Mouse (Mus musculus): Measurements from ENCODE around the gene Pah.

Pah gene

GRCm38 (mm10) chr10:87503946-87504345 lies 17.6 kb upstream of the Pah start:
- peak in 1 of 2 experiments; percentile 11 for DNase-seq (ENCODE audit: low spot score in 2 of 2)

GRCm38 (mm10) chr10:87508581-87508980 lies 13.0 kb upstream of the Pah start:
- DNase-seq (ENCODE audit: low spot score in 2 of 2), result no peak

GRCm38 (mm10) chr10:87513052-87513451 lies 8.5 kb upstream of the Pah start:
- no peak for DNase-seq (ENCODE audit: low spot score in 2 of 2)

GRCm38 (mm10) chr10:87518585-87518984 lies 3.0 kb upstream of the Pah start:
- no peak for DNase-seq (ENCODE audit: low spot score in 2 of 2)

- DNase-seq (ENCODE audit: low spot score in 2 of 2), result no peak
Observed at GRCm38 (mm10) chr10:87520401-87521116, 1.0 kb upstream of the Pah start.

DNA sequence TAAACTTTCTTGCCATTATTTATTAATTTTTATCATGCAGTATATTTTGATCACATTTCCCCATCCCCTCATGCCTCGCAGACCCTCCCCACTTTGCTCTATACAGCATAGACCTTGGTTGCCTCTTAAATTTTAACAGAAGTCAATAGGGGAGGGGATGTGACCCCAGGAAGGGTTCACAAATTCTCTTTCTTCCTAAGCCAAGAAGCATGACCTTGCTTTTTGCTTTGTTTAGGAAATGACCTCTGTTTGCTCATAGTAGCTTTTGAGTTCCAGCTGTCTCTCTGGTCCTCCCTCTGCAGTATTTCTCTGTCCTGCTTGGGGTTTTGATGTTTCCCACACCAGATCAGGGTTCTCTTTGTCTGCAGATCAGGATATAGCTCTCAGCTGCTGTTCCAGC lies 12.6 kb downstream of the Pah start:
- DNase-seq (ENCODE audit: low spot score in 2 of 2), result no peak

GRCm38 (mm10) chr10:87545759-87546158 lies 24.2 kb downstream of the Pah start:
- no peak for DNase-seq (ENCODE audit: low spot score in 2 of 2)

DNA sequence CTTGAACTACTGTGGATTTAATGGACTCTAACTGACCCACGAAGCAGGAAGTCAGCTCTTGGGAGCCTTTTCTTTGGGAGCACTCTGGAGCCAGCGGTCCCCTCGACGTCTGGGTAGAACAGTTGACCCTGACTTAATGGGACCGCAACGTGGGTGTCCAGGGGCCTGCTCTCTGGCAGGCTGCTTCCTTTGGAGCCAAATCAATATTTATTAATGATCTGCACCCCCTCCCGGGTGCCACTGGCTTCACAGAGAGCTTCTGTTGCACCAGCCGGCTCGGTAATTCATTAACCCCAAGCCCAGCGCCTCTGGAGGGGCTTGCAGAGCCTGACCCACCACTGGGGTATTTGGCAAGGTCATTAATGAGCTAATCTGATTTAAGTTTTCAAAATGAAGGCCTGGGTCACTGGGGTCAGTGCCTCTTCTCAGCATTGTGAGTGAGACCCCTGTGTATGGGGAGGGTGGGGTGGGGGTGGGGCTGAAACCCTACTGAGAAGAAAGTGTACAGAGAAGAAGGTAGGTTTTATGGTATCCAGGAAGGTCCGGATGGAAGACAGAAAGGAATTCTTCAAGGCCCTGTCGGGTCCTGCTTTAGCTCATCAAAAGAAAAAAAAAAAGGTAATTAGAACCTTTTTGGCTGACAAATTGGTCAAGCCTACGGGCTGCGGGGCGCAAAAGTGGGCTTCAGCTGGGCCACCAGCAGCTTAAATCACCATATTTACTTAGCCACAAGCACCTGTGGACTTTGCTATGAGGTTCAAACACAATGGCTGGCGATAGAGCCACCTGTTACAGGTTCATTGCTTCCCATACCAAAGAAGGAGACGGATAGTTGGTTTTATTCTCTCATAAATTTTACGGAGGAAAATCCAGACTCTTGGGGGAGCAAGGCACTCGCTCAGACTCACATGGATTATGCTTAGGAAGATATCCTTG lies 25.0 kb downstream of the Pah start:
- DNase-seq (ENCODE audit: low spot score in 2 of 2), result no peak

DNA sequence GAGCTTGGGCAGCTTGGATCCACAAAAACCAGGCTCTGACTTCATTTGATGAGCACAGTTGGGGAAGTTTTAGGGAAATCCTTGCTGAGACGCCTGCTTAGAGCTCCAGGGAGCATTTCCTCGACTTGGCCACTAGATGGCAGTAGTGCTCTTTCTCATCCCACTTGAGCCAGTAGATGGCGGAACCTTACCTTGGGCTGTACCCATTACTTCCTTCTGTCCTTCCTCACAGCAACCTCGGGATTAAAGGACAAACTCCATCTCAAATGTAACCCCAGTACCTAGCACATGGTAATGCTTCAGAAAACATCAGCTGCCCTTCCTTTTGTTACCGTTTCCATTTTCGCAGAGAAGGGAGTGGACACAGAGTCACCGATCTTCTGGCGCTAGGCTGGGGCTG lies 31.1 kb downstream of the Pah start:
- peak; percentile 14 to 34 for DNase-seq (ENCODE audit: low spot score in 2 of 2)

GRCm38 (mm10) chr10:87556441-87556840 lies 34.8 kb downstream of the Pah start:
- no peak for DNase-seq (ENCODE audit: low spot score in 2 of 2)

DNA sequence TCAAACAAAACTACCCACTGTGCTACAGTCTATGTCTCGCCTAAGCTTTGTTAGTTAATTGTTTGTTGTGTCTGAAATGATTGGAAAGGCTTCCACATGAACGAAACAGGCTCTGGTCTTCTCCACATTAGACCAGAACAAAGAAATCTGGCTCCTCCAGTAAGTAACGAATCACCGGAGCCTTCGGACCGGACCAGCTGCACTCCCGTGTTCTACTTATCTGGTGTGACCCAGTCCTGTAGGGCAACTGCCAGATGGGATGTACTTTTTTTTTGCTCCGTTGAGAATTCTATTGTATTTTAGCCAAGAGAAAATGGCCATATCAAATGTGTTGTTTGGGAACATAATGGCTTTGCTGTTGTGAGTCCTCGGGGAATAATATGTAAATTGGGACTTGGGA lies 42.2 kb downstream of the Pah start:
- DNase-seq (ENCODE audit: low spot score in 2 of 2), result peak in 1 of 2 experiments; percentile 32

DNA sequence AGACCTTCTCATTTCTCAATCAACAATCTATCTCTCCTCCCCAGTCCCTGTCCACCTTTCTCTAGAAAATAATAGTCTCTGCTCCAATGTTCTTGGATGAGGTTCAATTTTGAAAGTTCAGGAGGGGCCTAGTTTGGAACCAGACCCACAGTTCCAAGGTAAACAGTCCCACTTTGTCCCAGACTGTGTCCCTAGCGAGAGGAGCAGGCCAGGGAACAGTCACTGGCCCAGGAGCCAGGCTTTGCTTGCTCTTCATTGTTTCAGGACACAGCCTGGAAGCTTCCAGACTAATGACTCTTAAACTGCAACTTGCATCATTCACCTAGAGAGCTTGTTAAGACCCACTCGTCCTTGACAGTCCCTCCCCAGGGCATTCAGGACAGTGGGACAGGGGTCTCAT lies 44.1 kb downstream of the Pah start:
- peak in 1 of 2 experiments; percentile 11 for DNase-seq (ENCODE audit: low spot score in 2 of 2)

DNA sequence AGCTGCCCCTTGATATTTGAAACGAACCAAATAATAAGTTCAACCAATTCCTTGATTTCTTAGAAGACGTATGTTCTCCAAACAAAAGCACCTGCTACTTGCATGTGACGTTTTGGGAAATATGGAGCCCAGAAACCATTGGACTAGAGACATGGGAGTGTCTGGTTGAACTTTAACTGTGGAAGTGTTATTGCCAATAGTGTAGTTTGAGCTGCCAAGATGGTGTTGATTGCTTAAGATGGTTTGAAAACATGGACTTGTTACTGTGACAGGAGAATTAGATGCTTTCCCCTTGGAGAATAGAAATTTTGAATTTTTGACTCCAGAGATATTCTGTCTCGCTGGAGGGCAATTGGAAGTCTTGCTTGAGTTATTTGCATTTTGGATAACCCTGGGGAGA lies 50.9 kb downstream of the Pah start:
- no peak for DNase-seq (ENCODE audit: low spot score in 2 of 2)

GRCm38 (mm10) chr10:87586696-87587095 lies 65.1 kb downstream of the Pah start:
- no peak for DNase-seq (ENCODE audit: low spot score in 2 of 2)

- DNase-seq (ENCODE audit: low spot score in 2 of 2), result peak; percentile 38 to 63
Observed at GRCm38 (mm10) chr10:87593916-87594315, 72.3 kb downstream of the Pah start.

DNA sequence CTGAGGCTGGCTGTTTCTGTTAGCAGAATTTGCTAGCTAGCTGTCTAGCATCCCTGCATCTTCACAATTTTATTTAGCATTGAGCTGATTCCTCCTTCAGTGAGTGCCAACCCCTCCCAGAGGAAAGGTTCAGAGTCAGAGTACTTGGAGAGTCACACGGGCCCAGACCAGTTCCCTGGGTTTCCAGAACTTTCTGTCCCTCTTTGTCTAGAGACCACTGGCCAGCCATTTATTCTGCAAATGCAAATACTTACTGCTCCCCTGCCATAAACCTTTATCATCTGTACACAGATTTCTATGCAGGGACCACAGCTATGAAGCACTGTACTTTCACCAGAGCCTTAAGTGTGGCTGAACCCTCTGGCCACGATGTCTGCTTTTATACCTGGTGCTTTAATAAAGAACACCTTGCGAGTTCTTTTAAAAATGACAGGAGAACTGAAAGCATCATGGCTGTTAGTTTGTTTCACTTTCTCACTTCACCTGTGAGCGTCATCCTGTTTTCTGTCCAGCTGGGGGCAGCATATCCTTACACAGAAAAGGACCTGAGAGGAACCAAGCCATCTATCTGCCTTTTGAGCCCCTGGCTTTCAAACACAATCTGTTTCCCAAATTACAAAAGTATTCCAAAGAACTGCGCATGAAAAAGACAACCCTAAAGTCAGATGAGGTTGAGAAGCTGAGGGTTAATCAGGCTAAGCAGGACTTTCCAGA lies 74.9 kb downstream of the Pah start:
- peak in 1 of 2 experiments; percentile 30 for DNase-seq (ENCODE audit: low spot score in 2 of 2)

- DNase-seq (ENCODE audit: low spot score in 2 of 2), result no peak
Observed at GRCm38 (mm10) chr10:87597075-87597677, 75.6 kb downstream of the Pah start.

DNA sequence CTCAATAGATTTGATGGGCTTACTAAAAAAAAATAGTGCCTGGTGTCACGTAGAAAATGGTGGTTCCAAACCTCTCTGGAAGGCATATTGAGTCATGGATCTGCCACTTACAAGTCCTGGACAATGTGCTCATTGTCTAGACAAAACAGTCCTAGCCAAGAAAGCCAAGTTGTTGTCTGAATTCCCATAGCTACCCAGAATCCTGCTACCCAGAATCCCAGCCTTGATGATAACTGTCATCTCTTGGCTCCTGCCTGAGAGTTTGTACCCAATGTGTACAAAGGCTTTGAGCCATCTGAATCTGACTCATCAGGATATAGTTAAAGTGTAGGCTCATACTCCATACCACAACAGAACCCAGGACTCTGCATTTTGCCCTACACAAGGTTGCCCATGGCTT lies 80.6 kb downstream of the Pah start:
- DNase-seq (ENCODE audit: low spot score in 2 of 2), result no peak

GRCm38 (mm10) chr10:87625196-87625595 lies 103.6 kb downstream of the Pah start:
- no peak for DNase-seq (ENCODE audit: low spot score in 2 of 2)
